Mouse (Mus musculus) ES-E14 (cell line): ENCODE measurements at regions not wholly inside any gene's neighbourhood (a gene's known extent, or its start where the extent isn't known, plus 50 kb on each side); places are given as distances from the start of the nearest gene placed in this dataset.

ENCODE experiments used
- CHD2 ChIP-seq: IDR thresholded peaks from 2 replicates; pipeline ENCODE4 v1.6.1; 2014; ENCODE audit warnings: mild to moderate bottlenecking, low read depth, low read length, inconsistent platforms
- HCFC1 ChIP-seq: IDR thresholded peaks from 2 replicates; pipeline ENCODE4 v1.6.1; 2012; ENCODE audit warnings: low read length, inconsistent platforms, borderline replicate concordance; ENCODE audit not compliant: insufficient read depth
- MAFK ChIP-seq: IDR thresholded peaks from 2 replicates; pipeline ENCODE4 v1.6.1; 2014; ENCODE audit warnings: mild to moderate bottlenecking, low read depth, low read length, inconsistent platforms; ENCODE audit not compliant: insufficient read depth
- ZC3H11A ChIP-seq: IDR thresholded peaks from 2 replicates; pipeline ENCODE4 v1.6.1; 2012; ENCODE audit warnings: low read depth, mild to moderate bottlenecking, inconsistent platforms, low read length, borderline replicate concordance
- ZNF384 ChIP-seq: IDR thresholded peaks from 2 replicates; pipeline ENCODE4 v1.6.1; 2012; ENCODE audit warnings: low read depth, low read length, inconsistent platforms

DNA sequence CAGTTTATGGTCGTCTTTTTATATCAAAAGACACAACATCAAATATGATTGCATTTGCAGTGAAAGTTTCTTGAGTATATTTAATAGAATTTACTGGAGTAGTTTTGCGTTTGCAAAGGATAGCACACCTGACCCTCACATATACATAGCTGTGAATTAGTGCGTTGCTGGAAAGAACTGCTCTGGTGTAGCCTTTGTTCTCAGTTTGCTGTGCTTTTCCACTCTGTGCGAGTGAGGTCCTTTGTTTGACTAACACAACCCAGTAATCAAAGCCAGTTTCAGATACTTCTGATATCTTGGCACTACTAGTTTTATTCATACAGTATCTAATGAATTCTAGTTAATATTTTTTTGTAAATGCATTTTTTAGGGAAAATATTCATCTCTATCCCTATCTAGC is 84.7 kb downstream of the Trim52 start:
- TF ChIP-seq CHD2 = no peak
- TF ChIP-seq HCFC1 = no peak
- TF ChIP-seq MAFK = no peak
- TF ChIP-seq ZNF384 = no peak
- TF ChIP-seq ZC3H11A = no peak
